Mouse (Mus musculus) ovary, adult 18-20 months (tissue): Measurements from ENCODE around the gene Dcp1b.

ENCODE experiments used
- DNase-seq: peaks from one replicate; pipeline ENCODE4 v3.0.0; 2022; ENCODE audit warnings: low spot score, mixed read lengths

Gene Dcp1b

DNA sequence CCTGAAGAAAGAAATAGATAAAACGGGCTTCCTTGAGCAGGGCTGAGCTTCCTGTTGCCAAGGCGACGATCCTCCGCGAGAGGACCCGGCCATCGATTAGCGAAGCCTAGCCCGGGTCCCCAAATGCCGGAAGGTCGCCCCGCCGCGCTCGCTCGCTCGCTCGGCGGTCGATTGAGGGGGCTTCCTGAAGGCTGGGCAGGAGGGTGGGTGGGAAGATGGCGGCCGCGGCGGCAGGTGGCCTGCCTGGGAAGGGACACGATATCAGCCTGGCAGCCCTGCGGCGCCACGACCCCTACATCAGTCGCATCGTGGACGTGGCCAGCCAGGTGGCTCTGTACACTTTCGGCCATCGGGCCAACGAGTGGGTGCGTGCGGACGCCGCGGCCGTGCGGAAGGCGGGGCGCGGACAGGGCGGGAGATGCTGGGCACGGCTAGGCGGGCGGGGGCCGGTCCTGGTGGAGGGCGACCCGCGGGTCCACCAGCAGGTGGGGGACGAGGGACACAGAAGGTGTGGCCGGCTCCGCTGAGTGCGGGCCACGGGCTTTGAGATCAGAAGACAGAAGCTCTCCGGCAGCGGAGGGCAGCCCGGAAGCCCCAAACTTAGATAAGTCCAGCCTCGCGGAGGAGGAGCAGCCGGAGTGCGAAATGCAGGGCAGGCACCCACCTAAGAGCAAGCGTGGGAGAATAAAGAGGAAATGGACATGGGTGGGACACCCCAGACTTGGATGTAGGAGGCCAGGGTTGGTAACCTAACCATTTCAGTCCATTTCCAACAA lies at the start of gene Dcp1b:
Gene Dcp1b, plus strand, starts transcription at position 176 of the 776 bp plus-strand sequence.
- peak; percentile 82 for DNase-seq

DNA sequence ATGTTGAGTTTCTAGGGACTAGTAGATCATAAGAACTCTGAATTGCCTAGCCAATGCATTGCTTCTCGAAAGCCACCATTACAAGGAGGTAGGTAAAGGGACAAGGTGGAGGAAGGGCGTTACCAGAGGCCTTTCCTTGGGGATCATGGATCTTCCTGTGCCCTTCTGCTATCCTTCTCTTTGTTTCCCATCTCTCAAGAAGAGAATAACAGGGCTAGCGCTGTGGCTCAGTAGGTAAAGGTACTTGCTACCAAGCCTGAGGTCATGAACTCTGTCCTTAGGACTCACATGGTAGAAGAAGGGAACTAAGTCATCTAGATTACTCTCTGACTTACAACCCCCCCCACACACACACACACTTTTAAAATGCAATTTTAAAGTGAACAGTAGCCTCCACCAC lies 48.1 kb upstream of the Dcp1b start:
- DNase-seq = no peak

DNA sequence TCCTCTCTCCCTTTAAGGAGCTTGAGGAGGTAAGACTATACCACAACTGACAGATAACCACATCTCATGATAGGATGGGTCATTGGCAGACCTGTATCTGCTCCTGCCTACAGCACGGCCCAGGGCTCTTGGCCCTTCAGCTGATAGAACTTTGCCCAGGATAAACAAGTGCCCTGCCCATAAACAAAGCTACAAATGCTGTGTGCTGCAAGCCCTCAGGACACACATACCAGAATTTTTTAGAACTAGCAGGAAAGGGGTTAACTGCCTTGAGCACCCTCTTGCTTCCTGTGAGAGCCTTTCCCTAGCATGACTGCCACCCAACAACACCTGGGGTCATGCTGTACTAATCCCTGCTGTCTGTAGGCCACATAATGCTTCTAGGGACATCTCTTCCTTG lies 47.0 kb upstream of the Dcp1b start:
- DNase-seq = no peak

DNA sequence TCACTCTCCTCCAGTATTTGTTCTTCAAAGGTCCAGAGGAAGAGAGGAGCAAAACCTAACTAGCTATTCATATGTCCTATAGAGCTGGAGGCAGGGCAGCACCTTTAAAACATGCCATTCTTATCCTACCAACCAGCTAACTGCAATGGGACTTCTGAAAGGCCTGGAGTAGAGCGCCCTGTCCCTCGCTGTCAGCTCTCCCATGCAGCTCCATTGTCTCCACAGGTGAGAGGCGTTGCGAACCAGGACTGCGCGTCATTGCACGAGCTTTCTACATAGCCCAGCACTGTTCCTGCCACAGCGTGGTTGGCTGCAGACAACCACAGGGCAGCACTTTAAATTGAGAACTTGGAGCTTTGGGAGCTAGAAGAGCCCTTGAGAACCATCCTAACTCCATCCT lies 46.5 kb upstream of the Dcp1b start:
- no peak for DNase-seq

DNA sequence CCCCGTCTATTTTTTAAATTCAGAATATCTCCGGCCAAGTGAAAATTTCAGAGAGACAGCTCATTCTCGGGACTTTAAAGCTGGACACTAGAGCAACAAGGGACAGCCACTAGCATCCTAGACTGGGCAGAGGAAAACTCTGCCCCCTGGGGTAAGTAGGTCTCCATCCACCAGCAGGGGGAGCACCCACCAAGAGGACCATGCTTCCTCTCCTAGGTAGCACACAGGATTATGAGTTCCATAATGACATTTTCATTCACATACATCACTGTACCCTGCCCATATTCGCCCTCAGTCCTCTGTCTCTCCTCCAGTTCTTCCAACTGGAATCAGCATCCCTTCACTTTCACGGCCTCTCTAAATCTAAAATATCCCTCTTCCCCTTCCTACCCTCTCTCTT lies 45.4 kb upstream of the Dcp1b start:
- no peak for DNase-seq

DNA sequence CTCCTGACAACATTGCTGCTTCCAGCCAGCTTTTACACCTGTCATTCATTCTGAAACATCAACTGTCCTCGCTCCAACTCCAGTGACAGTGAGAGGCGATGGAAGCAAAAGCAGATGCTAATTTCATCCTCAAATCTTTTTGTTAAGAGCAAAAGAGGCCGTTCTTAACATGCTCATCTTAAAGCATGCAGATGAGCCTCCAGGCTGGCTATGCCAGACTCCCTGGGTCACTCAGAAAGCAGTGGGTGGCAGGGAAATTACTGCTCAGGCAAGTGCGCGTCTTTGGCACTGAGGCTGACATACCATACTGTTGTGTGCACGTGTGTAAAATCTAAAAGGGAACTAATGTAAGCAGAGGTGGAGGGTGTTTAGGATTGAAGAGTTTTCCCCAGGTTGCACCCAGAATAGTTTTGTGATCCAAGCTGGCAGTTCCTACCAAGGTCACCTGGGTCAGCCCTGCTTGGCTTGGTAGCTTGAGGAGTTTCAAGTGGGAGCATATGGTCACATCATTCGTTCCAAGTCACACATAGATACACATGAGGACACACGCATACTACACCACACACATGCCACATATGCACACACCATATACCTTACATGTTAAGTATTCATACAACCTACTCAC lies 42.8 kb upstream of the Dcp1b start:
- no peak for DNase-seq

DNA sequence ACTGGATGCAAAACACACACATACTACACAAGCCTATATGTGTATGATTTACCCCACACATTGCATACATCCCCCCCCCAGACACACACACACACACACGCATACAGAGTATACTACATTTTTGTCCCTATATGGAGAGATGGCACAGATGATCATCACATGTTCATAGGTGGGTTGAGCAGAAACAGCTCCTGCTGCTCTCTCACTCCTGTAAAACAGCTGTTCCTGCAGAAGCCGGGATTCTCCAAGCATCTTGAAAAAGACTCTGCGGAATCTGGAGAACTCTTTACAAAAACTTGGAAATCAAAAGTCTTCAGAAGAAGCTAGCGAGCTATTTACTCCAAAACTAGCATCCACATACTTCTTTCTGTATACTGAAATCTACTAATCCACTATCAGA lies 42.2 kb upstream of the Dcp1b start:
- DNase-seq = no peak

DNA sequence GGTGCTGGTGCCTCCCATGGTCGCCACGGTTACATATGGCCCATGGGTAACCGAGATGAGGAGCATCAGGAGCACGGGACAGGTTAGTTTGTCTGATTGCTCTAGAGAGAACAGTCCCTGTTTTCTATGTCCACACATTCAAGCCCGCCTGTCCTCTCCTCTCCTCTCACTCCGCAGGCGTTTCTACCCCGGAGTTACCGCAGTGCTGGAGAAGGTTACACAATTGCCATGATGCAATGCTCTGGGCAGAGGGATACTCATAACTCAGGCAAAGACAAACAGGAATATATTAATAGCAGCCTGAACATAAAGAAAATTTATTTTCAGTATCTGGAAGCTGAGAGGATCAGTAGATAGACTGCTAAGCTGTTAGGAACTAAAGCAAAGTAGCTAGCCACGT lies 37.3 kb upstream of the Dcp1b start:
- no peak for DNase-seq

DNA sequence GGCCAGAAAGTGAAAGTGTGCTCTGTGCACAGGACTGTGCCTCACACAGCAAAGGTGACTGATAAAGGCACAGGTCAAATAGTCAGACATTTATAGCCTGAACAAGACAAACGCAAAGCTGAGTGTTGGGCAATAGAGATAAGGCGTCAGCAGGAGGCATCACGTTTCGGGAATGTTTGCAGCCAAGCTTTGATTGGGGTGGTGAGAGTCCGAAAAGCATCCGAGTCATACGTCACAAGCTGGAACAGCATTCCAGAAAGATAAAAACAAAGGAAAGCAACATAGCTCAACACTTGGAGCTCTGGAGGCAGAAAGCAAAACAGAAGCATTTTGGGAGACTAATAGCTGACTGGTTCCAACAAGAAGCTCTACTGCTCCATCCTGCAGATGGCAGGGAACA lies 35.5 kb upstream of the Dcp1b start:
- no peak for DNase-seq

DNA sequence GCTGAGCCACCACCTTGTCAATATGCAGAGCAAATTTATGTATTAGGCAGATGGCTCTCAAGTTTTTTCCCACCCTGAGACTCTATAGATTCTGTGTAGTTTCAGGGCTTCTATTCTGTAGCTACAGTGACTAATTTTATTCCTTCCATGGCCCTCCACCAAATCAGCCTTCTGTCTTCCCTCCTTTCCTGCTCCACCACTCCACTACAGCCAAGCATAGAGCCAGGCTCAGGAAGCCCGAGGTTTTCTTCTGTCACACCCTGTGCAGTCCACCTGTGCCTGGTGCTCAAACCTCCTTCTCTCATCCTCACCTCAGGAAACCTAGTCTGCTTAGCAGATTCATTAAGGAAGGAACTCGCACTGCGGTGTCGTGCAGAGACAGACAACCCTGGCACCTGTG lies 29.9 kb upstream of the Dcp1b start:
- no peak for DNase-seq

DNA sequence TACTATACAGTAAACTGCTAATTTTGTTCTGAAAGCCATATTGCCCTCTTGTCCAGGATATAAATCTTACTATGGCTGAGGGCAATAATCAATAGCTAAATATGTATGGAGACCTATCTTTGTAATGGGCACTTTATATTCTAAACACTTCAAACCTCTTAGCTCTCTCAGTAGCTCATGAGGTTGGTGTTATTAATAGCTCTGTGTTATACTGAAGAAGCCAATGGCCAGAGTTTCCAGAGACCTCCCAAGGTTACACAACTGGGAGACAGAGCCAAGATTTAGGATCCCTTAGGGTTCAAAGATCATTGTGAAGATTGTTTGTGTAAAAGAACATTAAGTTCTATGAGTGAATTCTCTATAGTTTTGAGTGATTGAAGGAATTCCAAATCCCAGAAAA lies 9.4 kb upstream of the Dcp1b start:
- DNase-seq = no peak

DNA sequence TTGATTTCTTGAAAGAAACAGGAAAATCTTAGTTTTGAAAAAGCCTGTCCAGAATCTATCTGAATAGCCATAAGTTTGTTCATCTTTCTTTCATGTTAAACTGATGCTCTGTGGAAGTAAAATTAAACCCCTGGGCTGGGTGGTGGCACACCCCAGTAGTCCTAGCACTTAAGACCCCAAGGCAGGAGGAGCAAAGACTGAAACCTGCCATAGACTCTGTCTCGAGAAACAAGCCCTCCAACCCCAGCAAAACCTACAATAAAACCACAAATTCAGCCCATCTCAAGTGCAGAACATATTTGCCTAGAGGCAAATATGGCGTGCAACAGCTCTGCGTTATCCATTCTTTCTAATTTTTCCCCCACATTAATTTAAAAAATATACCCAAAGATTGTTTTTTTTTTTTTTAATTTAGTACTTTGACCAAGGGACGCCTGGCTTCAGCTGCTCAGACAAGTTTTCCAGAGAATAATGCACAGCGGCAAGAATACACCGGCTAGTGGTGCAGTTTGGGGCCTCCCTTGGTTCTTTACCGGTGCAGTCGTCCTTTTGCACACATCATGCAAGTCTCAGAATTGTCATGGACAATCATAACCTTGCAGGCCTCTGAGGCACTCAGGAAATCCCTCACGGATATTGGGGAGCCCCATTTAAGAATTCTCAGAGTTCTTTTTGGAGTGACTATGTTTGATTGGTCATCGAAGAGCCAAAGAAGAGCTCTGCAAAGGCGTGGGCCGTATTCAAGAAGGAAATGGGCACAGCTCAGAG lies 562 bp upstream of the Dcp1b start:
- DNase-seq = no peak

DNA sequence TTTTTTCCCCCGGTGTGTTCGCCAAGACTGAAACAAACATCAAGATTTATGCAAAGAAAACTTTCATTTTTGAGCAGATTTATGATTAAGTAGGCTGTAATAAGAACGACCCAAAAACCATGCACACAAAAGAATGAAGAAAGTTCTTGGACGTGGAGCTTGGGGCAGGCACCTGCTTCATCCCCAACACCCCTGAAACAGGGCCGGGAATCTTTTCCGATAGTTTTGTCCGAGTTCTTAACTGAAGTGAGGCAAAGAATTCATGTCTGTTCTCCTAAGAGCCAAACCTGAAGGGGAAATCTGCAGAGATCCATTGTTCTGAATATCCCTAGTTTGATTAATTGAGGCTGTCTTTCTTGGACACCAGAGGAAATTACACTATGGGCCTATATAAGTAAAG lies 1.1 kb downstream of the Dcp1b start:
- no peak for DNase-seq

DNA sequence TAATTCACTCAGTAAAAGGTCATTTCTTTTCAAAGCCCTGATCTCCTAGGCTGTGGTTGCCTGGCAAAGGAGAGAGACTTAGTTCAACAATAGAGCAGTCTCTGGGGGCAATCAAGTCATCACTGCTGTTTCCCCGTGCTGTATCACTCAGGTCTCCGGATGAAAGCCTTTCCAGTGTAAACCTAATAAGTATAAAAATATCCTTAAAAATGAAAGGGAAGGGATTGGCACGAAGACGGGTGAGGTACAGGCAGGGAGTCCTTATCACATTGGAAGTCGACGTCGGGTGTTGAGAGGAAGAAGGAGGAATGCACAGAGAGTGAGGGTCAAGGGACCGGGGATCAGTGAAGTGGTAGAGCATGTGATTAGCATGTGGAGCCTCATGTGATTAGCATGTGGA lies 2.0 kb downstream of the Dcp1b start:
- no peak for DNase-seq

DNA sequence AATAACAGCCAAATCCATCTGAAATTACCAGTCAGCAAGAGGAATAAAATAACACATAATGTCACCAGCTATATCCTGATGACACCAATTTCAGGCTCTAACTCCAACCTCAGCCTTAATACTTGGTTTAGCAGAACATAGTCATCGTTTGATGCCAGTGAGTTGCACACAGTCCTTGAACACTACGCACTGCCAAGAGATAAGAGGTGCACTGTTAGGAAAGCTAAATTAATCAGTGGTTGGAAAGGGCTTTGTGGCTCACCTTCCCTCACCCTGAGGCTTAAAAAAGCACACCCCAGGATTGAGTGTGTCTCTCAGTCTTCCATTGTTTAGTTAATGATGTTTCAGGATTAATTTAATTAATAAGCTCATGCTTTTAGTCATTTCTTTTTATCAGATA lies 5.1 kb downstream of the Dcp1b start:
- no peak for DNase-seq

DNA sequence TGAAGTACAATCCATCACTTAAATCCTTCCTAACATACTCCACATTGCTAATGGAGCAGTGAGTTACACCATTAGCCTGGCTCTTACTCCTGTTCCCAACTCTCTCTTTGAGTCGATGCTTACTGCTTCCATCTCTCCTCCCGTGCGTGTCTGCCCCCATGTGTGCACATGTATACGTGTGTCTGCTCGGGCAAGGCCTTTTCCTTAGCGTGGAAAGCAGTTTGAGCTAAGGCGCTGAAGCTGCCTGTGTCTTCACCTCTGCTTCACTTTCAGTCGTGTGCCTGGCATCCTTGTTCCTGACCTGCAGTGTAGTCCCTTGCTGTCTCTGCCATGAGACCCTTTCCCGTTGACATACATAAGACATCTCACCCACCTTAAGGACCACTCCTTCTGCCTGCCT lies 7.2 kb downstream of the Dcp1b start:
- DNase-seq = no peak

DNA sequence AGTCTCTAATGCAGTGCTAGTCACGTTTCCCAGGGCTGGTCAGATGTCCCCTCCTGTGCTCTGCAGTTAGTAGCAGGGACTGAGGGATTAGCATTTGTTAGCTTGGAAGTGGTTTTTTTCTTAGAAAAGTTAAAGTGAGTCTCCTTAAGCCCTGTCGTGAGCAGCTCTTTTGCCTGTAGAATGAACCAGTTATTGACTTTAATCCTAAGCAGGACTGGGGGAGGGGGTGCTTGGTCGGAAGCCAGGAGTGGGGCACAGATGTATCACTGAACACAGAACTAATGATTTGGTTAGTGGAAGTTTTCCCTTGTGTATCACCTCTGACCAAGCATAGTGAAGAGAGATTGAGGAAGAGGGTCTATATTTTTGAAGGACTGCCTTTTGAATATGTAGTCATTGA lies 8.7 kb downstream of the Dcp1b start:
- no peak for DNase-seq

DNA sequence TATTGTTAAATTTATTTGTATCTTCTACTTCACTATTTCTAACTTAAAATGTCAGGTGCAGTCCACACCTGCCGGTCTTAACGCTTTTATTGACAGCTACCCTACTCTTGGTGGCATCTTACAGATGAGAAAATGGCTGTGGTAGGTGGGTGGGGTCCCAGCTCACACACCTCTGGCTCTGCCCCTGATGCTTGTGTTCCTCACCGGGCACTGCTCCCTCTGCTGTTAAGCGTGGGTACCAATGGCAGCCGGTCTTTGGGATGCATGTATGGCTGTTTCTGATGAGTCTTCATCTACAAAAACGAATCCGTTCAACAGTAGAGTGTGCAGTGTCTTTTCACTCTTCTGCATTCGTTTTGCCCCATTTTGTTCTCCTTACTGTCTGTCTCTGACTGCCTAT lies 11.6 kb downstream of the Dcp1b start:
- no peak for DNase-seq

DNA sequence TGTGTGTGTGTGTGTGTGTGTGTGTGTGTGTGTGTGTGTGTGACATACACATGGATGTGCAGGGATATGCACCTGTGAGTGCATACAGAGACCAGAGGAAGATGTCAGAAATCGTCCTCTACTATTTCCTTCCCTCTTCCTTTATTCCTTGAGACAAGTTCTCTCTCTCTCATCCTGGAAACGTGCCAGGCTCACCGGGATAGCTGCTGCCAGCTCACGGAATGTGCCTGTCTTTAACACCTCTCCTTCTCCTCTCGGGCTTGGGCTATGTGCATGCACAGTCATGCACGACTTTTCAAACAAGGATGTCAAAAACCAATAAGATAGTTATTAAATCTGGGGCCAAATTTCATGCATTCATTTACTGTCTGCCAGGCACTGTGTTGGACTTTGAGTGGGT lies 12.6 kb downstream of the Dcp1b start:
- DNase-seq = no peak

DNA sequence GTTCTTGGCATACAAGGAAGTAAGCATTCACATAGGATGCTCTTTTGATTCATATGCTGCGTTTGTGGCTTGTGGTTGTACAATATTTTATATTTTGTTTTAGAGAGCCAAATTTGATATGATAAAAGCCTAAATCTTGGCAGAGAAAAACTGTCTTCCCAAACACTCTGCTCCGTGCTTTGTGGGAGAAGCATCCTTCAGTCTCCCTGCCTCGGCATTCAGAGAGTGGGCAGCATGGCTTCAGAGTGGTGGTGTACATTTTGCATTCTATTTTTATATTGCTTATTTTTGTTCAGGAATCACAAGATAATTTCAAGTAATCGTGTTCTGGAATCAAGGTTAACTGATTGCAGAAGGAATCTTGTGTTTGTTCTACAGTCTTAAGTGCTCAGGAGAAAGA lies 16.4 kb downstream of the Dcp1b start:
- DNase-seq = no peak

DNA sequence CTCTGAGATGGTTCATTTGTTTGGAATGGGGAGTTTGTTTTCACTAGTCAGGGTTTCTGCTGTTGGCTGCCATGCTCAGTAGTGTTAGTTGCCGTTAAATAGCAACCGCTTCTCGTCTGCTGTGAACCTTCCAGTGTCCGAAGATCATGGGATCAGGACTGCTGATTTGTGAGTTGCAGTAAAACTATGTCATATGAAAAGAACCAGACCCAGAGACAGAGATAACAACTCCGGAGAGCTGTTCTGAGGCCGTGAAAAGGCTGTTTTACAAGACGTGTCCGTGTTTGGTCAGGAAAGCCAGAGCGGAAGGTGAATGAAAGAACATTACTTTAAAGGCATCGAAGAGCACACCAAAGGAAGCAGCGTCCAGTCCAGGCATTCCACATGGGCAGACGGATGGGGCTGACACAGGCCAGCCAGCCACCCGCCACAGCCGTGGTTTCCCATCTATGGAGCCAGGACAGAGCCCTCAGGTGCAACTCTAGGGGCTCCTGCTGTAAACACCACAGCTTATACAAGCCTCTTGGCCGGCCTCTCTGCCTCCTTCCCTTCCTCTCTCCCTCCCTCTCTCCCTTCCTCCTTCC lies 18.6 kb downstream of the Dcp1b start:
- no peak for DNase-seq

DNA sequence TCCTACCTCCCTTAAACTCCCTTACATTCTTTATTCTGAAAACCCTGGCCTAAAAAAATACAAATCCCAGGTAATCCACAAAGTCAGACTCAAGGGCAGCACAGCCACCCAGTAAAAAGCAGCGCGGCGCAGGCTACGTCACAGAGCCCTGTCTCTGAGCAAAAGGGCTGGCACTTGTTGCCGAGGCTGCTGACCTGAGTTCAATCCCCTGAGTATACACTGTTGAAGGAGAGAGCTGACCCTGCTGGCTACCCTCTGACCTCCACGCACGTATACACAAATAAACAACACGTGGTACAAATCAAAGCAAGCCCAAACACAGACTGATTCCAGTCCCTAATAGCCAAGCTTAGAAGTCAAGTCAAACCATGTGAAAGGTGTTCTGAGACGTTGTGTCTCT lies 19.1 kb downstream of the Dcp1b start:
- DNase-seq = no peak

DNA sequence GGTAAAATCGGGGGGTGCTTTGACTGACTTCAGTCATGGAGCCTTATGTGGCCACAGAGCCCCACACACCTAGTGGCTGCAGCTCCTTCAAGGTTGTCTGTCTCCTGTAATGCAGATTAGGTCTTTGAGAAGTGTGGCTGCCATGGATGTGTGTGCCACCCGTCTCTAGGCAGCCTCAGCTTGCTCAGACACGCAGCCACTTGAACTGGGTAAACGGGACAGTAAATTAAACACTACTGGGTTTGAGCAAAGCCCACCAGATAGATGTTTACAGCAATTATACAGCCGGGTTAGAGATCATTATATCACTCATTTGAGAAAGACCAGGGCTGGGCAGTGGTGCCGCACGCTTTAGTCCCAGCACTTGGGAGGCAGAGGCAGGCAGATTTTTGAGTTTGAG lies 19.5 kb downstream of the Dcp1b start:
- no peak for DNase-seq
